Mouse (Mus musculus) brain, embryonic 14.5 days (tissue): ENCODE measurements at regions not wholly inside any gene's neighbourhood (a gene's known extent, or its start where the extent isn't known, plus 50 kb on each side); places are given as distances from the start of the nearest gene placed in this dataset.

Experiments used
- CTCF ChIP-seq: fragments of 200-500 bp; IDR thresholded peaks from 2 replicates; pipeline ENCODE4 v1.5.1; 2012; ENCODE audit warnings: inconsistent platforms, mild to moderate bottlenecking, moderate library complexity, borderline replicate concordance; ENCODE audit not compliant: insufficient read depth, insufficient read length; ENCODE audit errors: extremely low read depth
- POLR2A ChIP-seq: fragments of 200-500 bp; IDR thresholded peaks from 2 replicates; pipeline ENCODE4 v1.6.1; 2012; ENCODE audit warnings: mild to moderate bottlenecking, inconsistent platforms, borderline replicate concordance; ENCODE audit not compliant: poor library complexity, insufficient read depth, insufficient read length, severe bottlenecking; ENCODE audit errors: extremely low read depth

DNA sequence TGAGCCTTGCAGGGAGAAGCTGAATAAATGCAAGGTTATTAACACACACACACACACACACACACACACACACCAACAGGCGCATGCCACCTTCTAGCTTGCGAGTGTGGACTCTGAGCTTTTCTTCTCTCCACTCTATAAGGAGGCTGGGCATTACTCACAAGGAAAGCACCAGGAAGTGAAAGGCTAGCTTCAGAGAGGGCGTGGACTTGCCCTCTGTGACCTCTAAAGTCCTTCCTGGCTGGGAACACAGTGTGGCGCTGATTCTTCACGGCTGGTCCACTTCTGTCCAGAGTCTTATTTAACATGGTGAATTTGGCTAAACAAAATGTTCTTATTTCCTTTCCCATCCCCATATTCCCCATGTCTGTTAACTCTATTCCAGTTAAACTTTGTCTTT is 185.1 kb downstream of the Maf start:
- TF ChIP-seq POLR2A = no peak
- no peak for TF ChIP-seq CTCF
